In genomic region chr8:82774482-82774881, GRCm38 (mm10) we compare ENCODE assay signal across 8 mouse cellular contexts. TPM values are rescaled to one million over a fixed set of nuclear protein-coding genes. Genes with fewer than 3 reads are reported as not detected.
A peak's percentile ranks its signal among the peaks of the same experiment; 100 is the strongest.
DNase-seq lines count a peak whose midpoint lies in the region; ATAC-seq lines count a peak whose summit lies in the region.

No protein-coding gene starts in this region.

- DNase-seq in adrenal gland, postnatal 14 days, result peak; percentile 12
- no peak for DNase-seq in adrenal gland, adult 8-10 months
- DNase-seq in neural tube, embryonic 11.5 days (ENCODE audit: low spot score), result no peak
- no peak for DNase-seq in neural tube, embryonic 10.5 days (ENCODE audit: extremely low spot score, low spot score)
- DNase-seq in cerebellum, adult 9-11 months, result no peak

- no peaks in the 10 kb centered on the region for H3K9me3 ChIP-seq in neural tube, embryonic 11.5 days (ENCODE audit: control insufficient read depth, low read length)
- H3K9me3 ChIP-seq in intestine, embryonic 15.5 days, result no peaks in the 10 kb centered on the region
- H3K9me3 ChIP-seq in midbrain, embryonic 16.5 days (replicated peaks; ENCODE audit: control insufficient read depth, low read length, poor library complexity, severe bottlenecking), result no peaks in the 10 kb centered on the region

- ATAC-seq in neural tube, embryonic 11.5 days (ENCODE audit: insufficient read depth, low FRiP score, low TSS enrichment), result 0 out of 2 replicates have a peak, but pooled peaks have one; percentile 28
- peak; percentile 44 for ATAC-seq in intestine, embryonic 15.5 days
- ATAC-seq in midbrain, embryonic 16.5 days, result peak; percentile 74
- ATAC-seq in megakaryocyte-erythroid progenitor cell, adult 5-6 weeks (replicated peaks; ENCODE audit: low FRiP score, low TSS enrichment, poor library complexity, severe bottlenecking), result no peak

- H3K27ac ChIP-seq in neural tube, embryonic 11.5 days (ENCODE audit: low read depth, low read length), result no peak overlapping the region
- H3K27ac ChIP-seq in intestine, embryonic 15.5 days, result peak overlapping the region; percentile 48; the same call in 1 of the 2 replicates
- H3K27ac ChIP-seq in midbrain, embryonic 16.5 days (ENCODE audit: low read length), result peak overlapping the region; percentile 79

- H3K36me3 ChIP-seq in neural tube, embryonic 11.5 days (ENCODE audit: control insufficient read depth, insufficient read depth, low read length), result peaks cover 6% of the 10 kb centered on the region; the same call in 1 of the 2 replicates
- peaks cover 4% of the 10 kb centered on the region for H3K36me3 ChIP-seq in intestine, embryonic 15.5 days
- peaks cover 6% of the 10 kb centered on the region for H3K36me3 ChIP-seq in midbrain, embryonic 16.5 days (ENCODE audit: control insufficient read depth, insufficient read depth, low read length)

- 69% methylated on average over 6 of the region's 6 CpGs for WGBS in neural tube, embryonic 11.5 days
- WGBS in intestine, embryonic 15.5 days, result 43% methylated on average over 6 of the region's 6 CpGs
- 45% methylated on average over 6 of the region's 6 CpGs for WGBS in midbrain, embryonic 16.5 days

- peak overlapping the region; percentile 77 for H3K4me3 ChIP-seq in neural tube, embryonic 11.5 days (ENCODE audit: low read depth, low read length)
- peak overlapping the region; percentile 90 for H3K4me3 ChIP-seq in intestine, embryonic 15.5 days (replicated peaks)
- peak overlapping the region; percentile 91 for H3K4me3 ChIP-seq in midbrain, embryonic 16.5 days (ENCODE audit: low read depth, low read length)

- H3K9ac ChIP-seq in neural tube, embryonic 11.5 days (ENCODE audit: low read length), result peak overlapping the region; percentile 80
- peak overlapping the region; percentile 45; the same call in 1 of the 2 replicates for H3K9ac ChIP-seq in intestine, embryonic 15.5 days
- peak overlapping the region; percentile 93 for H3K9ac ChIP-seq in midbrain, embryonic 16.5 days (ENCODE audit: low read depth, low read length)

- H3K4me1 ChIP-seq in neural tube, embryonic 11.5 days (ENCODE audit: control insufficient read depth, insufficient read depth, low read length), result 0 out of 2 replicates have a peak, but pooled peaks cover 3% of the 10 kb centered on the region
- no peaks in the 10 kb centered on the region for H3K4me1 ChIP-seq in intestine, embryonic 15.5 days (replicated peaks)
- H3K4me1 ChIP-seq in midbrain, embryonic 16.5 days (ENCODE audit: control insufficient read depth, insufficient read depth, low read length), result peaks cover 15% of the 10 kb centered on the region

- peak overlapping the region; percentile 46 for H3K4me2 ChIP-seq in neural tube, embryonic 11.5 days (ENCODE audit: low read depth)
- peak overlapping the region; percentile 71 for H3K4me2 ChIP-seq in intestine, embryonic 15.5 days (replicated peaks)
- peak overlapping the region; percentile 67 for H3K4me2 ChIP-seq in midbrain, embryonic 16.5 days (ENCODE audit: low read length)

- H3K27me3 ChIP-seq in neural tube, embryonic 11.5 days (ENCODE audit: control insufficient read depth, insufficient read depth, low read length), result no peaks in the 10 kb centered on the region
- no peaks in the 10 kb centered on the region for H3K27me3 ChIP-seq in intestine, embryonic 15.5 days (replicated peaks)
- no peaks in the 10 kb centered on the region for H3K27me3 ChIP-seq in midbrain, embryonic 16.5 days (ENCODE audit: control insufficient read depth, insufficient read depth, low read depth, low read length)

RNA-seq across cellular contexts. Expression of gene Zfp330, which starts 0.5 kb away (rescaled TPM):
- total RNA-seq in adrenal gland, postnatal 14 days (2021), result 43.1 and 48.1 TPM in 2 replicates
- 10 to 100 TPM; 36.3 to 54.8 (median 45.7) TPM for total RNA-seq in adrenal gland, adult 8-10 months (2022)
- polyA plus RNA-seq in neural tube, embryonic 11.5 days (2014; fragmentation: Nextera tagmentation; extraction: Ambion mirVana), result 86.3 and 91.7 TPM in 2 replicates
- 61.1 and 63.7 TPM in 2 replicates for polyA plus RNA-seq in intestine, embryonic 15.5 days (2015; fragmentation: Nextera tagmentation; extraction: Ambion mirVana)
- polyA plus RNA-seq in midbrain, embryonic 16.5 days (2015; fragmentation: Nextera tagmentation; extraction: Ambion mirVana), result 78.8 and 86.3 TPM in 2 replicates
- total RNA-seq in megakaryocyte-erythroid progenitor cell, adult 5-6 weeks (2014; fragmentation: Nextera tagmentation), result 43.3 and 55.1 TPM in 2 replicates
- total RNA-seq in megakaryocyte-erythroid progenitor cell, adult 5-6 weeks (2017), result 99.0 and 148 TPM in 2 replicates
